Mouse (Mus musculus) ES-E14 (cell line): ENCODE data around the gene Fbxo28.

Experiments
- CHD2 ChIP-seq: IDR thresholded peaks from 2 replicates; pipeline ENCODE4 v1.6.1; 2014; ENCODE audit warnings: mild to moderate bottlenecking, low read depth, low read length, inconsistent platforms
- HCFC1 ChIP-seq: IDR thresholded peaks from 2 replicates; pipeline ENCODE4 v1.6.1; 2012; ENCODE audit warnings: low read length, inconsistent platforms, borderline replicate concordance; ENCODE audit not compliant: insufficient read depth
- MAFK ChIP-seq: IDR thresholded peaks from 2 replicates; pipeline ENCODE4 v1.6.1; 2014; ENCODE audit warnings: mild to moderate bottlenecking, low read depth, low read length, inconsistent platforms; ENCODE audit not compliant: insufficient read depth
- ZC3H11A ChIP-seq: IDR thresholded peaks from 2 replicates; pipeline ENCODE4 v1.6.1; 2012; ENCODE audit warnings: low read depth, mild to moderate bottlenecking, inconsistent platforms, low read length, borderline replicate concordance
- ZNF384 ChIP-seq: IDR thresholded peaks from 2 replicates; pipeline ENCODE4 v1.6.1; 2012; ENCODE audit warnings: low read depth, low read length, inconsistent platforms

DNA sequence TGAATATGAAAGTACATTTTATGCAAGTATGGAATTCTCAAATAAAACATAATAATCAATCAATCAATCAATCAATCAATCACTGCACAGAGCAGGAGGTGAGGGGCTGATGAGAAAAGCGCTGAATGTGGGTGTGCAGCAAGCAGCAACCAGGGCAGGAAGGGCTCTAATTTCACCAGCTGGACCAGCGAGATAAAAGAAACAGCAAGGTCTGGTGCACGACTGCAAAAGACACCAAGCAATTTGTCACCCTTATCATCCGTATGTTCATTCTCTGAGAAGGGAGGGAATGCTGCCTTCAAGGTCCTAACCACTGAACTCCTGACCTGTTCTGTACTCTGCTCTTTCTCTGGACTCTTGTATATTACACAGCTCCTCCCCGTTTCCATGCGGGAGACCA, 8.1 kb upstream of the Fbxo28 start:
- TF ChIP-seq HCFC1 = no peak
- TF ChIP-seq MAFK = no peak
- no peak for TF ChIP-seq ZC3H11A
- no peak for TF ChIP-seq CHD2
- no peak for TF ChIP-seq ZNF384
